In genomic region chr10:117695605-117696004, GRCm38 (mm10) we compare ENCODE assay signal across 27 mouse cellular contexts.
"Had no signal": no experiment of that assay in that cellular context is flagged by ENCODE, and none has a peak within 500 bp of the region (broad histone marks: within the 10 kb centered on the region; RNA-seq: fewer than 3 reads in every experiment).

No protein-coding gene starts in this region.

- H3K27ac ChIP-seq: limb, embryonic 10.5 days; limb, embryonic 12.5 days; limb, embryonic 13.5 days; limb, embryonic 15.5 days; liver, embryonic 12.5 days; liver, embryonic 13.5 days; liver, embryonic 14.5 days; liver, embryonic 15.5 days; lung, embryonic 15.5 days; macrophage; midbrain, embryonic 10.5 days; midbrain, embryonic 12.5 days; midbrain, embryonic 13.5 days; midbrain, embryonic 15.5 days had no signal

- H3K9me3 ChIP-seq: limb, embryonic 10.5 days; limb, embryonic 12.5 days; limb, embryonic 13.5 days; limb, embryonic 15.5 days; liver, embryonic 13.5 days; liver, embryonic 15.5 days; lung, embryonic 15.5 days; megakaryocyte, embryonic 14.5 days; midbrain, embryonic 10.5 days; midbrain, embryonic 12.5 days; midbrain, embryonic 13.5 days; midbrain, embryonic 15.5 days had no signal

- H3K9ac ChIP-seq: limb, embryonic 12.5 days; limb, embryonic 13.5 days; limb, embryonic 15.5 days; liver, embryonic 12.5 days; liver, embryonic 13.5 days; liver, embryonic 14.5 days; liver, embryonic 15.5 days; liver, postnatal 0 days; lung, embryonic 14.5 days; lung, embryonic 15.5 days; midbrain, embryonic 12.5 days; midbrain, embryonic 13.5 days; midbrain, embryonic 15.5 days had no signal

- DNase-seq: left cerebral cortex, postnatal 4 days; liver; liver, embryonic 13.5 days; liver, postnatal 0 days; lung, adult 18-20 months; lung, adult 2 months; lung, embryonic 14.5 days; lung, postnatal 10 days; lung, postnatal 14 days; lung, postnatal 36 days; lung, postnatal 4 days; midbrain, embryonic 14.5 days had no signal

- H3K4me3 ChIP-seq: limb, embryonic 10.5 days; limb, embryonic 12.5 days; limb, embryonic 13.5 days; limb, embryonic 15.5 days; liver, embryonic 12.5 days; liver, embryonic 13.5 days; liver, embryonic 15.5 days; lung, embryonic 15.5 days; megakaryocyte, embryonic 14.5 days; midbrain, embryonic 10.5 days; midbrain, embryonic 12.5 days; midbrain, embryonic 13.5 days; midbrain, embryonic 15.5 days; myocyte had no signal

- H3K4me1 ChIP-seq: limb, embryonic 10.5 days; limb, embryonic 12.5 days; limb, embryonic 13.5 days; limb, embryonic 15.5 days; liver, embryonic 12.5 days; lung, embryonic 15.5 days; midbrain, embryonic 10.5 days; midbrain, embryonic 12.5 days; midbrain, embryonic 13.5 days; midbrain, embryonic 15.5 days had no signal

- H3K27me3 ChIP-seq: limb, embryonic 12.5 days; limb, embryonic 13.5 days; limb, embryonic 15.5 days; liver, embryonic 12.5 days; liver, embryonic 13.5 days; liver, embryonic 15.5 days; lung, embryonic 15.5 days; megakaryocyte, embryonic 14.5 days; midbrain, embryonic 12.5 days; midbrain, embryonic 13.5 days; midbrain, embryonic 15.5 days had no signal
